Mouse (Mus musculus) duodenum, adult 2 months (tissue): ENCODE data around the gene Medag. TPM values are rescaled to one million over a fixed set of nuclear protein-coding genes. Genes with fewer than 3 reads are reported as not detected.

Experiments used
- polyA plus RNA-seq: library from polyadenylated mRNA; depleted of rRNA; stranded (reverse); fragments of >200 nt; gene quantifications from 2 replicates; pipeline ENCODE4 v1.2.3, GENCODE M21; 2012; ENCODE audit warnings: low replicate concordance; rRNA removed

Medag gene
- polyA plus RNA-seq: 0.62 and 1.7 TPM in 2 replicates

DNA sequence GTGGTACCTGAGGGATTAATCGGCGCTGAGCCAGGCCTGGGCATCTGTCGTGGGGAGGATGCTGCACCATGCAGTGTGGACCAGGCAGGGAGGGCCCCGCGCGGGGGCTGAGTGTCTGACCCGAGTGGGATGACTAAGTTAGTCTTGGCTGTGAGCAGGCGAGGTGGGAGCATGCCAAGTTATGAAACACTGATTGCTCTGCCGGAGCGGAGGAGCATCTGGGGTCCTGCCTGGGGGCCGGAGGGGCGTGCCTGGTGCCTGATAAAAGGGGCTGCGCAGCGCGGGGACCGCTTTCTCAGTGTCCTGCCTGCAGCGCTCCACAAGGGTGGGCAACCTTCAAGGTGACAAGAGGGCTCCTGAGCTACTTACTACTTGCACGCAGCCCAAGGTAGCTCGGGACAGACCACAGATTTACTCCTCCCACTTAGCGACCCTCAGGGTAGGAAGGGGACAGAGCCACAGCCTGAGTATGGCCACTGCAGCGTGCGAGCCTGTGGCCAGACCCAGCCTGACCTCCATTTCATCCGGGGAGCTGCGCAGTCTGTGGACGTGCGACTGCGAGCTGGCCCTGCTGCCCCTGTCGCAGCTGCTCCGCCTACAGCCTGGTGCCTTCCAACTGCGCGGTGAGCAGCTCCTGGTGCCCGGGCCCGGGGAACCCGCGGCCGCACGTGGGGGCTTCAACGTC, at the start of gene Medag:
Gene Medag, plus strand, starts transcription at position 241 of the 685 bp plus-strand sequence.

GRCm38 (mm10) chr5:149439531-149440179, 28.1 kb downstream of the Medag start, which contains the start of gene Tex26:
Gene Tex26, plus strand, starts transcription at chr5:149439660.

Other genes starting within 250 kb of the Medag start
- 2.2 and 2.6 TPM in 2 replicates for gene Uspl1, start 227.4 kb upstream of the Medag start, polyA plus RNA-seq
- 3.4 and 4.4 TPM in 2 replicates for gene Hmgb1, start 227.3 kb upstream of the Medag start, polyA plus RNA-seq
- gene Alox5ap, start 147.0 kb upstream of the Medag start, polyA plus RNA-seq: 5.8 and 11.2 TPM in 2 replicates
- gene Tex26, start 27.9 kb downstream of the Medag start, polyA plus RNA-seq: not detected in 2 replicates
- gene Wdr95, start 116.9 kb downstream of the Medag start, polyA plus RNA-seq: not detected in 2 replicates
- gene Hsph1, start 224.6 kb downstream of the Medag start, polyA plus RNA-seq: 1.1 and 4.8 TPM in 2 replicates